Mouse (Mus musculus) heart, adult 2 months (tissue): ENCODE data around the gene Rad51ap1.

Source experiments
- CTCF ChIP-seq: fragments of 200-600 bp; IDR thresholded peaks from 2 replicates; pipeline ENCODE4 v1.8.1; 2022; ENCODE audit warnings: antibody characterized with exemption, mild to moderate bottlenecking, moderate library complexity
- EP300 ChIP-seq: fragments of 200-500 bp; IDR thresholded peaks from 2 replicates; pipeline ENCODE4 v1.6.1; 2011; ENCODE audit warnings: low read depth, low read length, control low read depth; ENCODE audit not compliant: insufficient read depth
- POLR2A ChIP-seq: fragments of 200-500 bp; IDR thresholded peaks from 2 replicates; pipeline ENCODE4 v1.6.1; 2011; ENCODE audit warnings: mild to moderate bottlenecking, low read depth, low read length, control low read depth; ENCODE audit not compliant: insufficient read depth

DNA sequence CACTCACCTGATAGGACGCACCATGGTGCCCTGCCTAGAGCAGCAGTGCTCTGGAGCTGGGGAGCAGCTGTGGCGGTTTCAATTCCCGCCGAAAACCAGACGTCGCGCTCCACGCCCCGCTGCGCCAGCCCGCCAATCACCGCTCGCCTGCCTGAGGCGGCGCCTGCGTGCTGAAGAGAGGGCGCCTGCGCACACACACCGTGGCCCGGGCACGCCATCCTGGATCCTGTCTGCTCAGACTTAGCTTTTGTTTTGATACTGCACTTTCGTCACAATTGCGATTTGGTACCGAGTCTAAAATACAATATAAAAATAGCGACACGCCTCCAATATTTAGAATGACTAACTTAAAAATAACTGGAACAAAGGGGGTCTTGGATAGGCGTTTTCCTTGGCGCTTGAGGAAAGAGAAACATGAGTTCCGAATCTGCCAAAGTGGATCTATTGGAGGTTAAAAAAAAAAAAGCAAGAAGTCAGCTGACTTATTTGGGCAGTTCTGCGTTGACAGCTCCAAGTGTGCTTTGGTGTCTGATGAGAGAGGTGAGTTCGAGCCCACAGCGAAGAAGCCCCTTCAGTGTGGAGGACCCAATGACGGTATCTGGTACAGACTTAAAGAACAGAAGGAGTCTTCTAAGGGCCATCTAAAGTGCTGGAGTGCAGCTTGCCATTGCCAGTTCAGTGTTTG is at the start of gene Rad51ap1, which contains the start of gene D6Wsu163e:
- TF ChIP-seq POLR2A (peak; percentile 70), CTCF (no peak), EP300 (no peak)
